Mouse (Mus musculus) brown adipose tissue, adult 24 weeks (tissue): ENCODE measurements at regions not wholly inside any gene's neighbourhood (a gene's known extent, or its start where the extent isn't known, plus 50 kb on each side); places are given as distances from the start of the nearest gene placed in this dataset.

ENCODE experiments used
- H3K27ac ChIP-seq: fragments of 200-500 bp; replicated peaks from 2 replicates; pipeline ENCODE4 v1.5.1; 2012; ENCODE audit warnings: low read depth, mild to moderate bottlenecking, low read length
- H3K4me1 ChIP-seq: fragments of 200-500 bp; 2 replicates; pipeline ENCODE4 v1.6.1; 2012; ENCODE audit warnings: low read length, mixed read lengths; ENCODE audit not compliant: control insufficient read depth, insufficient read depth, insufficient read length
- H3K4me3 ChIP-seq: fragments of 200-500 bp; 2 replicates; pipeline ENCODE4 v1.5.1; 2012; ENCODE audit warnings: low read depth, mild to moderate bottlenecking, low read length, moderate library complexity; ENCODE audit not compliant: insufficient read depth

GRCm38 (mm10) chr7:40052255-40052654 lies 534.7 kb downstream of the Zfp619 start:
- no peaks in the 10 kb centered on the region for H3K4me1 ChIP-seq
- no peak overlapping the region for H3K4me3 ChIP-seq
- no peak overlapping the region for H3K27ac ChIP-seq

GRCm38 (mm10) chr7:40058836-40059235 lies 541.3 kb downstream of the Zfp619 start:
- H3K4me3 ChIP-seq: no peak overlapping the region

GRCm38 (mm10) chr7:40064631-40065030 lies 547.1 kb downstream of the Zfp619 start:
- H3K27ac ChIP-seq: no peak overlapping the region
- no peaks in the 10 kb centered on the region for H3K4me1 ChIP-seq
- no peak overlapping the region for H3K4me3 ChIP-seq

More at GRCm38 (mm10) chr7:40058836-40059235, 541.3 kb downstream of the Zfp619 start:
- Histone ChIP-seq H3K4me1 (no peaks in the 10 kb centered on the region), H3K27ac (no peak overlapping the region)

DNA sequence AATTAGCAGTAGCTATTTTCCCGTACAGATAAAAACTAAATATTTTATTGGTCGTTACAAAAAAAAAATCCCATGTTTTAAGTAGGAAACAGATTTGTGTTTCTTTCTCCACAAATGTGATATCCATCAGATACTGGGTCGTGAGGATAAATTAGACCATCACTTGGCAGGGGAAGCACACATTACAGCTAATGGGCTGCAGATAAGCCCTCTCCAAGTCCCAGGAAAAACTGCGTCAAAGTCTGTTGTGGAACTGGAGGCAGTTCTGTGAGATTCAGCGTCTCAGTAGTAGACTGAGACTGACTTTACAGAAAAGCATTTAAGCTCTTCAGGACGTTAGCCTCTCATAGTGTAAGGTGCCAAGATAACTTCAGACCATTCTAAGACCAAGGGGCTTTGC lies 548.0 kb downstream of the Zfp619 start:
- H3K27ac ChIP-seq: no peak overlapping the region
- no peak overlapping the region for H3K4me3 ChIP-seq
- H3K4me1 ChIP-seq: no peaks in the 10 kb centered on the region

- Histone ChIP-seq H3K4me1 (no peaks in the 10 kb centered on the region), H3K4me3 (no peak overlapping the region), H3K27ac (no peak overlapping the region)
These were observed 549.8 kb downstream of the Zfp619 start for GRCm38 (mm10) chr7:40067378-40067777.

GRCm38 (mm10) chr7:40071313-40071712 lies 553.7 kb downstream of the Zfp619 start:
- Histone ChIP-seq H3K4me3 (no peak overlapping the region), H3K4me1 (no peaks in the 10 kb centered on the region)

GRCm38 (mm10) chr7:40072478-40072877 lies 554.9 kb downstream of the Zfp619 start:
- H3K27ac ChIP-seq: no peak overlapping the region
- H3K4me3 ChIP-seq: no peak overlapping the region
- no peaks in the 10 kb centered on the region for H3K4me1 ChIP-seq

More at GRCm38 (mm10) chr7:40071313-40071712, 553.7 kb downstream of the Zfp619 start:
- H3K27ac ChIP-seq: no peak overlapping the region

GRCm38 (mm10) chr7:40086236-40086635 lies 568.7 kb downstream of the Zfp619 start:
- Histone ChIP-seq H3K27ac (no peak overlapping the region), H3K4me1 (no peaks in the 10 kb centered on the region), H3K4me3 (no peak overlapping the region)

GRCm38 (mm10) chr7:40097094-40097493 lies 579.5 kb downstream of the Zfp619 start:
- Histone ChIP-seq H3K4me1 (no peaks in the 10 kb centered on the region), H3K4me3 (no peak overlapping the region), H3K27ac (no peak overlapping the region)

DNA sequence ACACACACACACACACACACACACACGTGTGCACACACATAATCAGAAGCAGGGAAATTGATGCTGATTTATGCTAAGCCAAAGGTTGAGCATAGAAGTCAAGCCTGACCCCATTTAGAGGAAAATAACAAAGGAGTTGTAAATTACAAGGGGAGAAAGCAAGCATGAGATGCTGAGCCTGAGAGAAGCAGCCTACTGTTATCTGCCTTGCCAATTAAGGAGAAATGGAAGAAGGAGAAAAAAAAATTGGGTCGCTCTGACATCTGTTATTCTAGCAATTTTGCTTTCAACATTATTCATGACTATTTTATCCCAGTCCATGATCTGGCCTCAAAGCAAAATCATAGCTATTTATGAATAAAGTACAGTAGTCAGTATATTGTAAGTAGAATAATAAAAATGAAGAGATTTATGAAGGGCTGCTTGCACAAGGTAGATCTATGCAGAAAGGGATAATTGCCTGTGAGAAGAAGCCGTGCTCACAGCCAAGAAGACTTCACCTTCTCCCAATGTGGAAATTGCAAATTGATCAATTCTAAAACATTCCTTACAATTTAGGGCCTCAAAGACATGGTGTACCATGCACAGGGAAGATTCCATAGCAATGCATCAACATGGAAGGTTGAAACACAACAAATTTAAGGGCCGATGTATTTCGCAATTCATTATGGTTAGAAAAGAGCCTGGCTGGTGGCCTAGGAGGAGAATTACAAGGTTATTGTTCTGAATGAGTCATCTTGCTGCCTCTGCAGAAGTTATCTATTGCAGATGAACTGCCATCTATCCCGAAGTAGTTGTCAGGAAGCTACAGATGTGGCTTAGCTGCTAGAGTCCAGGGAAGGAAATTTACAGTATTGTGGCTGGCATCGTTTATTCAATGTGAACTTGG lies 585.7 kb downstream of the Zfp619 start:
- no peak overlapping the region for H3K27ac ChIP-seq
- H3K4me3 ChIP-seq: no peak overlapping the region
- H3K4me1 ChIP-seq: no peaks in the 10 kb centered on the region

- H3K4me3 ChIP-seq: no peak overlapping the region
- H3K27ac ChIP-seq: no peak overlapping the region
- no peaks in the 10 kb centered on the region for H3K4me1 ChIP-seq
These were observed 625.3 kb downstream of the Zfp619 start for GRCm38 (mm10) chr7:40142906-40143305.

DNA sequence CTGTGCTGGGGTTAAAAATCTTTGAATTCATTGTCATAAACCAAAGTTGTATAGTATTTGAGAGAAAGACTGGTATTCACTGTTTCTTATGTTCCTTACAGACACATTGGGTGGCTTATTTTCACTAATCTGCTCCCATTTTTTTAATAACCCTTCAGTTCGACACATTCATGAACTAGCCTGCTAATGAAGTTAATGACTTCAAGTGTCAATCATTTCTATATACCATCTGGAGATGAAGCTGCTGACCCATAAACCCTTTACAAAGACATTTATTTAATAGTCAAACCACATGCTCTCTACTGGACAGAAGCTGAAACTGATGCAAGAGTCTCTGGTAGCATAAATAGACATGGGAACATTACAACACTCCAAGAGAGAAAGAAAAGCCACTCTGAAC lies 626.9 kb downstream of the Zfp619 start:
- Histone ChIP-seq H3K4me3 (no peak overlapping the region), H3K27ac (no peak overlapping the region), H3K4me1 (no peaks in the 10 kb centered on the region)

DNA sequence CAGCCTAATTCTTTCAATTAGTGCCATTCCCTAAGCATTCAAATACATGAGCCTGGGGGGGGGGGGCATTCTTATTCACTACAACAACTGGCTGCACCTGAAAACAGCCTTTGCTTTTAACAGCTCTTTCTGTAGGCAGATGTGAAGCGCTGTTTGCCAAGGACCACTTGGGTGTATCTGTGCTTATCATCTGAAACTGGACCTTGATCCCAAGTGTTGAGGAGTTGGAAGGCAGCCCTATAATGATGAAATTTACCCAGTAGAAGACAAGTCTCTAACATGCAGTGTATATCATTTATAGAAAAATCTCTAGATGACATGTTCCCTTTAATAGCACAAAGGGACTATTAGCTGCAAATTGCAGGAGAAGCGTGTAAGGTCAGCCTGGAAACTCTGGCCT lies 660.0 kb downstream of the Zfp619 start:
- H3K27ac ChIP-seq: no peak overlapping the region
- H3K4me3 ChIP-seq: no peak overlapping the region
- no peaks in the 10 kb centered on the region for H3K4me1 ChIP-seq

DNA sequence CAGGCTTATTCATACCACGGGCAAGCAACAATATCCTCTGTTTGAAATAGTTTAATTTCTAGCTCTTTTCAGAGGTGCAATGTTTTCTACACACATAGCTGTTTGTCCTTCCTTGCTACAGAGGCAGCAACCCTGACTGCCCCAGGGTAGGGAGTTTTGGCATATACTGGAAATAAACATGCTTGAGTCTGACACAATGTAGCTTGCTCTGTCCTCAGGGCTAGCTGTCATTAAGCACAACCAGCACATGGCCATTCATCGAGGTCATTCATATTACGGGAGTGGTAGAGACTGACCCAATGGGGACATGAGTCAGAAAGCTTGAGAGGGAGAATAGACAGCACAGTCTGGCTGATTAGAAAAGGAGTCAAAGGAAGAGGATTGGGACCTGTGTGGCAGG lies 677.8 kb downstream of the Zfp619 start:
- H3K4me3 ChIP-seq: no peak overlapping the region
- H3K4me1 ChIP-seq: no peaks in the 10 kb centered on the region
- H3K27ac ChIP-seq: no peak overlapping the region

GRCm38 (mm10) chr7:40202615-40203014 lies 685.0 kb downstream of the Zfp619 start:
- Histone ChIP-seq H3K4me3 (no peak overlapping the region), H3K4me1 (no peaks in the 10 kb centered on the region), H3K27ac (peak overlapping the region; percentile 29; the same call in 1 of the 2 replicates)

DNA sequence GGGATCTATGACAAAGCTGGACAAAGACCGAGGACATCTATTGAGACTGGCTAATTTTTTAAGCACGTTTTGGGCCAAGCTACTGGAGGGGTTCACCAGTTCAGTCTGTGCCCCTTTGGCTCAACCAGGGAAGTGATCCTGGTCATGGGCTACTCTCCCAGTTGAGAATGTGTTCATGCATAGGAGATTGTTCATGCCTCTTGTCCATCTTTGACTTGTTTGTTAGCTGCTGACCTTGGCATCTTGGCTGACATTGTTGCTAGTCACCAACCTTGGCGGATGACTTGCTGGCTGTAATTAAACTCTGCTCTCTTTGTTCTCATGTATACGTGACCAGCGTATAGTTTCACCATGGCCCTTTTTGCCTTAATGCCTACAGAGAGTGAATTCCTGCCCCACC lies 686.2 kb upstream of the Vstm2b start:
- Histone ChIP-seq H3K4me1 (no peaks in the 10 kb centered on the region), H3K27ac (no peak overlapping the region), H3K4me3 (no peak overlapping the region)
